Mouse (Mus musculus) kidney, embryonic 16.5 days (tissue): ENCODE results near the gene Col8a1. TPM values are rescaled to one million over a fixed set of nuclear protein-coding genes. Genes with fewer than 3 reads are reported as not detected.

Source experiments
- ATAC-seq: fragments of 200-750 bp; cut with Nextera tagmentation; 2 replicates; pipeline ENCODE4 v1.8.0; 2017; ENCODE audit warnings: moderate TSS enrichment; ENCODE audit not compliant: low FRiP score, low TSS enrichment
- H3K27ac ChIP-seq: fragments of 300-500 bp; sonication (generic); 2 replicates; pipeline ENCODE4 v1.5.1; 2014; ENCODE audit warnings: low read length
- H3K27me3 ChIP-seq: fragments of 300-500 bp; sonication (generic); 2 replicates; pipeline ENCODE4 v1.6.1; 2014; ENCODE audit warnings: low read length, control low read depth, mixed read lengths; ENCODE audit not compliant: insufficient read depth
- H3K36me3 ChIP-seq: fragments of 300-500 bp; sonication (generic); 2 replicates; pipeline ENCODE4 v1.6.1; 2014; ENCODE audit warnings: low read length, control low read depth, mixed read lengths; ENCODE audit not compliant: insufficient read depth
- H3K4me1 ChIP-seq: fragments of 300-500 bp; sonication (generic); 2 replicates; pipeline ENCODE4 v1.6.1; 2014; ENCODE audit warnings: low read length, control low read depth, mixed read lengths; ENCODE audit not compliant: insufficient read depth
- H3K4me2 ChIP-seq: fragments of 300-500 bp; sonication (generic); replicated peaks from 2 replicates; pipeline ENCODE4 v1.6.1; 2014; ENCODE audit warnings: low read depth, low read length
- H3K4me3 ChIP-seq: fragments of 300-500 bp; sonication (generic); 2 replicates; pipeline ENCODE4 v1.5.1; 2014; ENCODE audit warnings: mild to moderate bottlenecking, low read length
- H3K9ac ChIP-seq: fragments of 300-500 bp; sonication (generic); replicated peaks from 2 replicates; pipeline ENCODE4 v1.6.1; 2014; ENCODE audit warnings: low read length
- H3K9me3 ChIP-seq: fragments of 300-500 bp; sonication (generic); 2 replicates; pipeline ENCODE4 v1.6.1; 2016; ENCODE audit warnings: low read length, control low read depth
- WGBS: fragments of 180-500 bp; shearing (Covaris S2); extraction: QIAGEN DNeasy Blood & Tissue Kit; methylation state at CpG from one replicate; pipeline ENCODE4 v1.1.7; 2014; 5-methylcytosine and 5-hydroxymethylcytosine counted together
- polyA plus RNA-seq: library from polyadenylated mRNA; unstranded; fragments of >200 nt; fragmentation: Nextera tagmentation; extraction: Ambion mirVana; gene quantifications from 2 replicates; pipeline ENCODE4 v1.2.1, GENCODE M21; 2015

The Col8a1 gene
- polyA plus RNA-seq, 1 experiment from 2014 or later, result 2.1 TPM

- H3K4me2 ChIP-seq, result no peak overlapping the region
- H3K9ac ChIP-seq, result no peak overlapping the region
- H3K4me1 ChIP-seq, result no peaks in the 10 kb centered on the region
- no peaks in the 10 kb centered on the region for H3K9me3 ChIP-seq
- H3K4me3 ChIP-seq, result no peak overlapping the region
- no peaks in the 10 kb centered on the region for H3K36me3 ChIP-seq
- ATAC-seq, result no peak
- H3K27me3 ChIP-seq, result no peaks in the 10 kb centered on the region
- no peak overlapping the region for H3K27ac ChIP-seq
- 87% methylated on average over 2 of the region's 2 CpGs for WGBS
Measured at GRCm38 (mm10) chr16:57693906-57694522, 60.5 kb downstream of the Col8a1 start.

GRCm38 (mm10) chr16:57685790-57686399 is 68.6 kb downstream of the Col8a1 start:
- H3K4me2 ChIP-seq, result no peak overlapping the region
- no peaks in the 10 kb centered on the region for H3K27me3 ChIP-seq
- H3K27ac ChIP-seq, result no peak overlapping the region
- no peak overlapping the region for H3K9ac ChIP-seq
- no peaks in the 10 kb centered on the region for H3K36me3 ChIP-seq
- no peak for ATAC-seq
- 33% methylated on average over 5 of the region's 5 CpGs for WGBS
- H3K4me3 ChIP-seq, result no peak overlapping the region
- H3K4me1 ChIP-seq, result 0 out of 2 replicates have a peak, but pooled peaks cover 3% of the 10 kb centered on the region
- H3K9me3 ChIP-seq, result no peaks in the 10 kb centered on the region

- no peaks in the 10 kb centered on the region for H3K4me1 ChIP-seq
- no peak overlapping the region for H3K4me3 ChIP-seq
- 53% methylated on average over 2 of the region's 2 CpGs for WGBS
- H3K4me2 ChIP-seq, result no peak overlapping the region
- no peak overlapping the region for H3K27ac ChIP-seq
- no peak overlapping the region for H3K9ac ChIP-seq
- no peaks in the 10 kb centered on the region for H3K9me3 ChIP-seq
- no peaks in the 10 kb centered on the region for H3K27me3 ChIP-seq
- no peak for ATAC-seq
- no peaks in the 10 kb centered on the region for H3K36me3 ChIP-seq
Measured at GRCm38 (mm10) chr16:57672251-57672650, 82.3 kb downstream of the Col8a1 start.

- WGBS, result 75% methylated on average over 2 of the region's 2 CpGs
- H3K9me3 ChIP-seq, result no peaks in the 10 kb centered on the region
- H3K27ac ChIP-seq, result no peak overlapping the region
- H3K27me3 ChIP-seq, result no peaks in the 10 kb centered on the region
- ATAC-seq, result no peak
- H3K4me1 ChIP-seq, result no peaks in the 10 kb centered on the region
- H3K36me3 ChIP-seq, result no peaks in the 10 kb centered on the region
- no peak overlapping the region for H3K4me3 ChIP-seq
- no peak overlapping the region for H3K4me2 ChIP-seq
- no peak overlapping the region for H3K9ac ChIP-seq
Measured at GRCm38 (mm10) chr16:57671637-57672036, 82.9 kb downstream of the Col8a1 start.

- Histone ChIP-seq H3K36me3 (no peaks in the 10 kb centered on the region), H3K9ac (no peak overlapping the region), H3K9me3 (no peaks in the 10 kb centered on the region), H3K27ac (no peak overlapping the region), H3K4me2 (no peak overlapping the region), H3K4me1 (no peaks in the 10 kb centered on the region), H3K4me3 (no peak overlapping the region), H3K27me3 (no peaks in the 10 kb centered on the region)
- WGBS, result 19% methylated on average over 3 of the region's 3 CpGs
- ATAC-seq, result no peak
Measured at GRCm38 (mm10) chr16:57669348-57669747, 85.2 kb downstream of the Col8a1 start.

GRCm38 (mm10) chr16:57662661-57663060 is 91.9 kb downstream of the Col8a1 start:
- ATAC-seq, result no peak
- 48% methylated on average over 3 of the region's 3 CpGs for WGBS

GRCm38 (mm10) chr16:57649888-57650287 is 104.6 kb downstream of the Col8a1 start:
- WGBS, result 47% methylated on average over 2 of the region's 2 CpGs
- H3K27me3 ChIP-seq, result no peaks in the 10 kb centered on the region
- H3K4me2 ChIP-seq, result no peak overlapping the region
- H3K9me3 ChIP-seq, result no peaks in the 10 kb centered on the region
- no peaks in the 10 kb centered on the region for H3K36me3 ChIP-seq
- no peak overlapping the region for H3K27ac ChIP-seq
- no peak overlapping the region for H3K9ac ChIP-seq
- H3K4me3 ChIP-seq, result no peak overlapping the region
- peak; percentile 78 for ATAC-seq
- H3K4me1 ChIP-seq, result no peaks in the 10 kb centered on the region

More at GRCm38 (mm10) chr16:57662661-57663060, 91.9 kb downstream of the Col8a1 start:
- H3K27ac ChIP-seq, result no peak overlapping the region
- no peak overlapping the region for H3K9ac ChIP-seq
- H3K9me3 ChIP-seq, result no peaks in the 10 kb centered on the region
- H3K27me3 ChIP-seq, result no peaks in the 10 kb centered on the region
- no peak overlapping the region for H3K4me2 ChIP-seq
- no peaks in the 10 kb centered on the region for H3K4me1 ChIP-seq
- no peak overlapping the region for H3K4me3 ChIP-seq
- H3K36me3 ChIP-seq, result no peaks in the 10 kb centered on the region

GRCm38 (mm10) chr16:57641346-57641885 is 113.1 kb downstream of the Col8a1 start:
- 0 out of 2 replicates have a peak, but pooled peaks cover 2% of the 10 kb centered on the region for H3K27me3 ChIP-seq
- H3K4me3 ChIP-seq, result no peak overlapping the region
- H3K36me3 ChIP-seq, result no peaks in the 10 kb centered on the region
- H3K27ac ChIP-seq, result no peak overlapping the region
- H3K9me3 ChIP-seq, result no peaks in the 10 kb centered on the region
- 81% methylated on average over 10 of the region's 10 CpGs for WGBS
- no peaks in the 10 kb centered on the region for H3K4me1 ChIP-seq
- no peak overlapping the region for H3K9ac ChIP-seq
- ATAC-seq, result no peak
- no peak overlapping the region for H3K4me2 ChIP-seq

GRCm38 (mm10) chr16:57634766-57635165 is 119.8 kb downstream of the Col8a1 start:
- no peak for ATAC-seq
- WGBS, result 54% methylated on average over 5 of the region's 5 CpGs
- H3K4me1 ChIP-seq, result no peaks in the 10 kb centered on the region

GRCm38 (mm10) chr16:57634191-57634590 is 120.3 kb downstream of the Col8a1 start:
- no peak overlapping the region for H3K4me3 ChIP-seq
- peak; percentile 87; the same call in 1 of the 2 replicates for ATAC-seq
- H3K4me1 ChIP-seq, result no peaks in the 10 kb centered on the region
- no peaks in the 10 kb centered on the region for H3K36me3 ChIP-seq
- H3K9me3 ChIP-seq, result no peaks in the 10 kb centered on the region
- 6% methylated on average over 6 of the region's 6 CpGs for WGBS
- H3K4me2 ChIP-seq, result no peak overlapping the region
- H3K9ac ChIP-seq, result no peak overlapping the region
- H3K27me3 ChIP-seq, result no peaks in the 10 kb centered on the region
- no peak overlapping the region for H3K27ac ChIP-seq

More at GRCm38 (mm10) chr16:57634766-57635165, 119.8 kb downstream of the Col8a1 start:
- no peaks in the 10 kb centered on the region for H3K27me3 ChIP-seq
- H3K4me3 ChIP-seq, result no peak overlapping the region
- no peak overlapping the region for H3K27ac ChIP-seq
- H3K36me3 ChIP-seq, result no peaks in the 10 kb centered on the region
- no peaks in the 10 kb centered on the region for H3K9me3 ChIP-seq
- H3K9ac ChIP-seq, result no peak overlapping the region
- H3K4me2 ChIP-seq, result no peak overlapping the region
